Mouse (Mus musculus) cerebellum, adult (tissue): ENCODE results near the gene Sema4d.
"Not testable (repeated sequence)": the region's sequence is repeated elsewhere in the genome, so short reads cannot be mapped to it uniquely, and the experiment has no call there.

Experiments used
- ATAC-seq: cut with Nextera tagmentation; 2 replicates; pipeline ENCODE4 v1.9.2; 2017; ENCODE audit warnings: mild to moderate bottlenecking, moderate library complexity, mixed read lengths; ENCODE audit not compliant: insufficient number of reproducible peaks, low FRiP score, low TSS enrichment

The Sema4d gene

GRCm38 (mm10) chr13:51688688-51689087, 104.9 kb downstream of the Sema4d start:
- no peak for ATAC-seq

- ATAC-seq = no peak
Measured at GRCm38 (mm10) chr13:51686966-51687365, 106.6 kb downstream of the Sema4d start.

GRCm38 (mm10) chr13:51685290-51685966, 108.1 kb downstream of the Sema4d start:
- no peak for ATAC-seq

GRCm38 (mm10) chr13:51681634-51682033, 111.9 kb downstream of the Sema4d start:
- no peak for ATAC-seq

- ATAC-seq = no peak
Measured at GRCm38 (mm10) chr13:51681076-51681475, 112.5 kb downstream of the Sema4d start.

- ATAC-seq = no peak
Measured at GRCm38 (mm10) chr13:51679332-51679731, 114.2 kb downstream of the Sema4d start.

GRCm38 (mm10) chr13:51678687-51679086, 114.9 kb downstream of the Sema4d start:
- ATAC-seq = no peak

- no peak for ATAC-seq
Measured at GRCm38 (mm10) chr13:51677630-51678185, 115.8 kb downstream of the Sema4d start.

GRCm38 (mm10) chr13:51677041-51677440, 116.5 kb downstream of the Sema4d start:
- ATAC-seq = no peak

- no peak for ATAC-seq
Measured at GRCm38 (mm10) chr13:51676641-51677040, 116.9 kb downstream of the Sema4d start.

- ATAC-seq = not testable (repeated sequence)
Measured at GRCm38 (mm10) chr13:51668195-51668594, 125.4 kb downstream of the Sema4d start.

- ATAC-seq = no peak
Measured at GRCm38 (mm10) chr13:51663561-51663960, 130.0 kb downstream of the Sema4d start.

GRCm38 (mm10) chr13:51659573-51659972, 134.0 kb downstream of the Sema4d start:
- no peak for ATAC-seq

- ATAC-seq = no peak
Measured at GRCm38 (mm10) chr13:51658094-51658493, 135.5 kb downstream of the Sema4d start.

- ATAC-seq = no peak
Measured at GRCm38 (mm10) chr13:51656516-51657235, 136.9 kb downstream of the Sema4d start.

GRCm38 (mm10) chr13:51653961-51654360, 139.6 kb downstream of the Sema4d start:
- ATAC-seq = no peak

- no peak for ATAC-seq
Measured at GRCm38 (mm10) chr13:51653159-51653558, 140.4 kb downstream of the Sema4d start.

GRCm38 (mm10) chr13:51651408-51652064, 142.0 kb downstream of the Sema4d start, which contains the start of gene Secisbp2:
Secisbp2 (plus strand) TSS chr13:51651697.
- peak; percentile 93 for ATAC-seq

GRCm38 (mm10) chr13:51649740-51650139, 143.8 kb downstream of the Sema4d start:
- ATAC-seq = no peak

- no peak for ATAC-seq
Measured at GRCm38 (mm10) chr13:51648237-51648636, 145.3 kb downstream of the Sema4d start.

- ATAC-seq = no peak
Measured at GRCm38 (mm10) chr13:51647770-51648169, 145.8 kb downstream of the Sema4d start.
